Mouse (Mus musculus): ENCODE measurements at regions not wholly inside any gene's neighbourhood (a gene's known extent, or its start where the extent isn't known, plus 50 kb on each side); places are given as distances from the start of the nearest gene placed in this dataset.
"Not testable (repeated sequence)": the region's sequence is repeated elsewhere in the genome, so short reads cannot be mapped to it uniquely, and the experiment has no call there.

GRCm38 (mm10) chr13:12726831-12727230 is 73.0 kb downstream of the Prl2c3 start:
- peak; percentile 68 for DNase-seq (ENCODE audit: low read depth, low spot score)

- peak; percentile 93 for DNase-seq (ENCODE audit: low read depth, low spot score)
Measured at GRCm38 (mm10) chr13:12717972-12718546, 81.8 kb downstream of the Prl2c3 start.

- peak; percentile 80 for DNase-seq (ENCODE audit: low read depth, low spot score)
Measured at GRCm38 (mm10) chr13:12711471-12712273, 88.2 kb downstream of the Prl2c3 start.

GRCm38 (mm10) chr13:12702804-12703612 is 96.9 kb downstream of the Prl2c3 start:
- not testable (repeated sequence) for DNase-seq (ENCODE audit: low read depth, low spot score)

- DNase-seq (ENCODE audit: low read depth, low spot score) = not testable (repeated sequence)
Measured at GRCm38 (mm10) chr13:12702111-12702803, 97.6 kb downstream of the Prl2c3 start.

GRCm38 (mm10) chr13:12693593-12694118 is 106.2 kb downstream of the Prl2c3 start:
- not testable (repeated sequence) for DNase-seq (ENCODE audit: low read depth, low spot score)

GRCm38 (mm10) chr13:12688778-12689177 is 111.1 kb downstream of the Prl2c3 start:
- DNase-seq (ENCODE audit: low read depth, low spot score) = not testable (repeated sequence)

- DNase-seq (ENCODE audit: low read depth, low spot score) = not testable (repeated sequence)
Measured at GRCm38 (mm10) chr13:12688149-12688548, 111.7 kb downstream of the Prl2c3 start.

GRCm38 (mm10) chr13:12680954-12681571 is 115.4 kb downstream of the Ero1lb start:
- DNase-seq (ENCODE audit: low read depth, low spot score) = not testable (repeated sequence)

GRCm38 (mm10) chr13:12680283-12680953 is 114.7 kb downstream of the Ero1lb start:
- DNase-seq (ENCODE audit: low read depth, low spot score) = peak; percentile 81

GRCm38 (mm10) chr13:12677372-12677771 is 111.7 kb downstream of the Ero1lb start:
- DNase-seq (ENCODE audit: low read depth, low spot score) = no peak

GRCm38 (mm10) chr13:12671011-12671410 is 105.3 kb downstream of the Ero1lb start:
- DNase-seq (ENCODE audit: low read depth, low spot score) = not testable (repeated sequence)

- not testable (repeated sequence) for DNase-seq (ENCODE audit: low read depth, low spot score)
Measured at GRCm38 (mm10) chr13:12668742-12669141, 103.1 kb downstream of the Ero1lb start.

- DNase-seq (ENCODE audit: low read depth, low spot score) = not testable (repeated sequence)
Measured at GRCm38 (mm10) chr13:12667727-12668665, 102.3 kb downstream of the Ero1lb start.

GRCm38 (mm10) chr13:12666050-12666449 is 100.4 kb downstream of the Ero1lb start:
- not testable (repeated sequence) for DNase-seq (ENCODE audit: low read depth, low spot score)

Data from A20 (cell line).